Mouse (Mus musculus) effector memory CD4-positive, alpha-beta T cell, adult 5 months (primary cell): ENCODE data around the gene Gripap1. TPM values are rescaled to one million over a fixed set of nuclear protein-coding genes. Genes with fewer than 3 reads are reported as not detected.

Source experiments
- polyA plus RNA-seq: library from polyadenylated mRNA; unstranded; fragments of 100-300 nt; shearing (Covaris generic); gene quantifications from one replicate; pipeline ENCODE4 v1.2.1, GENCODE M21; 2017

Gene Gripap1
- 104 TPM for polyA plus RNA-seq

GRCm38 (mm10) chrX:7789542-7790136, at the start of gene Gripap1:
Gene Gripap1, plus strand, starts transcription at chrX:7789765.

GRCm38 (mm10) chrX:7750432-7751116, 39.0 kb upstream of the Gripap1 start, which contains the start of gene Ccdc120:
Gene Ccdc120, minus strand, starts transcription at chrX:7750905.

GRCm38 (mm10) chrX:7762137-7762920, 27.2 kb upstream of the Gripap1 start, which contains the start of gene Tfe3:
Gene Tfe3, plus strand, starts transcription at chrX:7762560.

GRCm38 (mm10) chrX:7821865-7822779, 32.6 kb downstream of the Gripap1 start, which contains the start of gene Kcnd1:
Gene Kcnd1, plus strand, starts transcription at chrX:7822289.

GRCm38 (mm10) chrX:7841163-7842162, 51.9 kb downstream of the Gripap1 start, which contains the start of gene Otud5:
Gene Otud5, plus strand, starts transcription at chrX:7841364.

Other genes starting within 250 kb of the Gripap1 start
- 1.5 TPM for gene Foxp3, start 216.1 kb upstream of the Gripap1 start, polyA plus RNA-seq
- gene Ppp1r3f, start 215.5 kb upstream of the Gripap1 start, polyA plus RNA-seq, result 4.7 TPM
- 11.1 TPM for gene Ccdc22, start 184.2 kb upstream of the Gripap1 start, polyA plus RNA-seq
- gene Cacna1f, start 182.7 kb upstream of the Gripap1 start, polyA plus RNA-seq, result not detected
- not detected for gene Syp, start 151.3 kb upstream of the Gripap1 start, polyA plus RNA-seq
- 21.6 TPM for gene Prickle3, start 132.5 kb upstream of the Gripap1 start, polyA plus RNA-seq
- 30.3 TPM for gene Plp2, start 118.4 kb upstream of the Gripap1 start, polyA plus RNA-seq
- gene Magix, start 108.5 kb upstream of the Gripap1 start, polyA plus RNA-seq, result not detected
- 68.3 TPM for gene Gpkow, start 92.6 kb upstream of the Gripap1 start, polyA plus RNA-seq
- gene Wdr45, start 75.4 kb upstream of the Gripap1 start, polyA plus RNA-seq, result 98.4 TPM
- gene Gm45208, start 67.5 kb upstream of the Gripap1 start, polyA plus RNA-seq, result not detected
- gene Praf2, start 61.3 kb upstream of the Gripap1 start, polyA plus RNA-seq, result 19.8 TPM
- gene Ccdc120, start 38.9 kb upstream of the Gripap1 start, polyA plus RNA-seq, result 0.12 TPM
- 64.9 TPM for gene Tfe3, start 27.2 kb upstream of the Gripap1 start, polyA plus RNA-seq
- 0.19 TPM for gene Kcnd1, start 32.5 kb downstream of the Gripap1 start, polyA plus RNA-seq
- gene Otud5, start 51.6 kb downstream of the Gripap1 start, polyA plus RNA-seq, result 191 TPM
- 233 TPM for gene Pim2, start 88.5 kb downstream of the Gripap1 start, polyA plus RNA-seq
- 38.7 TPM for gene Slc35a2, start 94.3 kb downstream of the Gripap1 start, polyA plus RNA-seq
- gene Pqbp1, start 109.5 kb downstream of the Gripap1 start, polyA plus RNA-seq, result 170 TPM
- gene Timm17b, start 109.6 kb downstream of the Gripap1 start, polyA plus RNA-seq, result 101 TPM
- gene Gm10491, start 118.1 kb downstream of the Gripap1 start, polyA plus RNA-seq, result not detected
- gene Gm10490, start 119.8 kb downstream of the Gripap1 start, polyA plus RNA-seq, result not detected
- not detected for gene Pcsk1n, start 130.1 kb downstream of the Gripap1 start, polyA plus RNA-seq
- not detected for gene Eras, start 138.8 kb downstream of the Gripap1 start, polyA plus RNA-seq
- gene Hdac6, start 158.1 kb downstream of the Gripap1 start, polyA plus RNA-seq, result 12.9 TPM
- not detected for gene Gata1, start 188.3 kb downstream of the Gripap1 start, polyA plus RNA-seq
- not detected for gene Glod5, start 228.7 kb downstream of the Gripap1 start, polyA plus RNA-seq